Mouse (Mus musculus): ENCODE results near the gene Preb. TPM values are rescaled to one million over a fixed set of nuclear protein-coding genes. Genes with fewer than 3 reads are reported as not detected.
A peak's percentile ranks its signal among the peaks of the same experiment; 100 is the strongest.

Gene Preb
- total RNA-seq, 2 experiments from 2014 or later = 67.9 to 103 TPM

DNA sequence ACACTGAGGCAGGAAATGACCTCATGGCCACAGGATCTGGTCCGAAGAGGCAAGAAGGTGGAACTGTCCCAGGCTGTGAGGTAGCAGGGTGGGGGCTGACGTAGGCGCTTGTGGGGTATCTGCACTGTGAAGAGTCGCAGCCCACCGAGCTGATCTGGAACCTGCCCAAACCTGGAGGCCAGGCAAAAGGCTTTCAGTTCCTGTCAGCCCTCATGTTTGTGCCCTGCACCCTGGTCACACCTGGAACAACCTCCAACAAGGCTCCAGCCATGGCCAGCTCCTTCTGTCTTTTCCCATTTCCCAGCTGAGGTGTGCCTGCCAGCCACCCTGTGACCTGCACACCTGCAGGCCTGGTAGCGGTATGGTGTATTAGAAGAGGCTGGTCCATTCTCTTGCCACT lies 2.3 kb downstream of the Preb start:
- ATAC-seq (replicated peaks; ENCODE audit: poor library complexity, severe bottlenecking) = no peak

DNA sequence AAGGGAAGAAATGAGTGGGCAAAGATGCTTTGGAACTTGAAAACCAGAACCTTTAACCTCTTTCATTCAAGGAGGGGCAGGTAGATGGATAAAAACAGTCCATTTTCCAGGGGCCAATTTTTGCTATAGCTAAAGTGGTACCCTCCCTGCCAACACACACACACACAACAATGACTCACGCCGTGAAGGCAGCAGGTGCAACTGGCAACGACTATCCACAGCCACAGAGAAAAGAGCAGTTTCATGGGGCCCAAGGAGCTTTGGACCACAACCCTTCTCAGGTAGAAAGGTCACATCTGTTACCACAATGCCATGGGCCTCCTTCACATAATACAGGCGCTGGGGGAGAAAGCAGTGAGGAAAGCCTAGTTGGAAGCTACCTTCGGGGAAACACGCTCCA lies 4.4 kb downstream of the Preb start:
- ATAC-seq (replicated peaks; ENCODE audit: poor library complexity, severe bottlenecking) = no peak

DNA sequence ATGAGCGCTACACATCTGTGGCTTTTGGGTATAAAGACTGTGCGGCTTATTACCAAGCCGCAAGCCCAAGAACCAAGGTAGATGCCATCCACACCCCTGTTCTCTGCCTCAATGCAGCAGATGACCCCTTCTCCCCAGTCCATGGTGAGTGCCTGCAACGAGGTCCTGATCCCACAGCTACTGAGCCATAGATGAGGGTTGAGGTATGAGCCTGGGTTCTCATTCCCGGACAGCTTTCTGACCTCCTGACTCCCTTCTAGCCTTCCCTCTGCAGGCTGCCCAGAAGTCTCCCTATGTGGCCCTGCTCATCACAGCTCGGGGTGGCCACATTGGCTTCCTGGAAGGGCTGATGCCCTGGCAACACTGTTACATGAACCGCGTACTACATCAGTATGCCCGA lies 5.6 kb downstream of the Preb start:
- ATAC-seq (replicated peaks; ENCODE audit: poor library complexity, severe bottlenecking) = no peak

DNA sequence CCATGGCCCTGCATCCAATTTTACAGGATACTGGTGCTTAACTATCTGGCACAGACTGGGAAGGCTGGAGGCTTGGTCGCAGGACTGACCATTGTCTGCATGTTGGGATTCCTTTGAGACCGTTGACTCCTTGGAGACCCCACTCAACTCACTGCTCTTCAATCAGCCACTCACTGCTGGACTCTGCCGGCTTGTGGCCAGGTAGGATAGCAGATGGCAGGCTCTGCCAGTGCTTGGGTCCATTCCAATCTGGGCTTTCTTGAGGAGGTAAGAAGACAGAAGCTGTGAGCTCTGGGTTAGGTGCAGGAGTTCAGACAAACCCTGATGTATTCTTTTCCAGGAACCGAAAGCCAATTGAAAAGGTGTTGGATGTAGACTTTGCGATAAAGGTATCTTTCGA lies 6.1 kb downstream of the Preb start:
- ATAC-seq (replicated peaks; ENCODE audit: poor library complexity, severe bottlenecking) = no peak

DNA sequence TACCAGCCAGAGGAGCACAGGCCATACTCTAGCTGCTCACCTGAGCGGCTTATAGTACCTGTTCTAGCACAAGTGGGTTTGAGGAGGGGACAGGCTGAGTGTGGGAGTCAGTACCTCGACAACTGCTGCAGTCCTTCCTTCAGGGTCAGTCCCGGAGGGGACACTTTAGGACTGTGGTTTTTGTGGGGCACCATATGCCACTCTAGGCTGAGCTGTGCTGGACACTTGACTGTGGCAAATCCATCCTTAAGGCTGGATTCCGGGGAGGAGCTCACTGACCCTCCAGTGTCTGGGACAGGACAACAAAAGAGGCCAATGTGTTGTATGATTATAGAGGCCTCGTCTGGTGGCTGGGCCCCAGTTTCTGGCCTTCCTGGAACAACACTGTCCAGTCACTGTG lies 7.6 kb downstream of the Preb start:
- no peak for ATAC-seq (replicated peaks; ENCODE audit: poor library complexity, severe bottlenecking)

DNA sequence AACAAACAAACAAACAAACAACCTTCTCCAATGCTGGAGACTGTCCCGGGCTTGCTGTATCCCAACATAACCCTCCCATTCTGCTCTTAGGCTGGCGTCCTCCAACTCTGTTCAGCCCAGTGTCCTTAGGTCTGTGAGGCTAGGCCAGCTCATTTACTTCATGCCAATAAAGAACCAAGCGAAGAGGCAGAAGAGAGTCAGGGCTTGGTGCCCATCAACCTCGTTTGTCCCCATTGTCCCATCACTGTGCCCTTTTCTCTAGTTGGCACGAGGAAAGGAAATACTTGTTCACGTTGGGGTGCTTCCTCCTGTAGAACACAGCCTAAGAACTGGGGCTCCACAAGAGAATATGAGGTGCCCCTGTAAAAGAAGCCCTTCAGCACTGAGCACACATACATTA lies 8.5 kb downstream of the Preb start:
- no peak for ATAC-seq (replicated peaks; ENCODE audit: poor library complexity, severe bottlenecking)

DNA sequence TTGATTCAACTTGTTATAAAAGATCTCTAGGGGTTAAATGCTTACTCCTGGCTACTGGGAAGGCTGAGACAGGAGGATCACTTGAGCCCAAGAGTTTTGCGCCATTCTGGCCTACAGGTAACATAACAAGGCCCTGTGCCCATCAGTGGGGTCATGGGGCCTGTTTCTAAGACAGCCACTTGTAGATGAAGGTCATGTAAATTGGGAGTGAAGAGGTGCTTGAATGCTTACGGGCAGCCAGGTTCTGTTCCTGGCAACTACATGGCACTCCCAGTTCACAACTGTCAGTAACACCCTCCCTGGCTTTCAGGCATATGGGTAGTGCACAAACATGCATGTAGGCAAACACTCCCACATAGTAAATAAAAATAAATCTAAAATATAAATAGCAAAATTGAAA lies 9.2 kb downstream of the Preb start:
- ATAC-seq (replicated peaks; ENCODE audit: poor library complexity, severe bottlenecking) = no peak

DNA sequence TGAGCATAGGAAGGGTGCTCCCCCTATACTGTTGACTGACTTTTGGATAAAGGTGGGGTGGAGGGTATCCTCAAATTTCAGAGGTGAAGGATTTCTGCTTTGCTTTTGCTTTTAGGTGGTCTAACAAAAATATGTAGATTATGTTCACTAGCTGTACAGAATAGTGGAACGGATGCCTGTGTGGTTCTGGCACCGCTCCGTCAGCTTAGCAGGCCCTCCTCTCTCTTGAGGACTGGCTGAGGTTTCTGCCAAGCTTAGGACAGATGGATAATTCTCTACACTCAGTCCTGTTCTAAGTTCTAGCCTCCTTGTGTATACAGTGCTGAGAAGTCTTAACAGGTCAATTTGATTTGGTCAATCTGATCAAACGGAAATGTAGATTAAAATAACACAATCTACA lies 9.7 kb downstream of the Preb start:
- no peak for ATAC-seq (replicated peaks; ENCODE audit: poor library complexity, severe bottlenecking)

DNA sequence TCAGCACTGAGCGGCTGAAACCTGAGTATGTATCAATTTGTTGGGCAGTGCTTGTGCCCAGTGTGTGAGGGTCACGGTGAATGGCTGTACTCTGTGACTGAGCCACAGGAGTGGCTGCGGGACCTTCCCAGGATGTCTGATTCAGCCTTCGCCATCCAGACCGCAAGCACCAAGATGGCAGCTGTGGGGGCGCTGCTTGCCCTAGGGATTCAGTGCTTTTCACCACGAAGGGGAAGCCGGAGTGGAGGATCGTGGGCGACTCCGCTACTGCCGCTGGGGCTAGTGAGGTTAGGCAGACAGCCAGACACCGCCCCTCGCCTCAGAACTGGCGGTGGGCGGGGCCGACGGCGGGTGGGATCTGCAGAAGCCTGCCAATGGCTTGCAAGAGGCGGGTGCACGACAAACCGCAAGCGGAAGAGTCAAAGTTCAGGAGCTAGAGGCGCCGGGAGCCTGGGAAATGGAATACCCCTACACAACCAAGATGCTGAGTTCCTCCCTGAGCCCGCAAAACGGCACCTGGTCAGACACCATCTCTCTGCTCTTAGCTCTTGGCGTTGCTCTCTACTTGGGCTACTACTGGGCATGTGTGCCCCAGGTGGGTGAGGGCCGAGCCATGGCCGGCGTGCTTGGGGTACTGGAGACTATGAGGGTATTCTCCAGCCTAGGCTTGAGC lies 10.4 kb downstream of the Preb start:
- peak; percentile 88 for ATAC-seq (replicated peaks; ENCODE audit: poor library complexity, severe bottlenecking)

DNA sequence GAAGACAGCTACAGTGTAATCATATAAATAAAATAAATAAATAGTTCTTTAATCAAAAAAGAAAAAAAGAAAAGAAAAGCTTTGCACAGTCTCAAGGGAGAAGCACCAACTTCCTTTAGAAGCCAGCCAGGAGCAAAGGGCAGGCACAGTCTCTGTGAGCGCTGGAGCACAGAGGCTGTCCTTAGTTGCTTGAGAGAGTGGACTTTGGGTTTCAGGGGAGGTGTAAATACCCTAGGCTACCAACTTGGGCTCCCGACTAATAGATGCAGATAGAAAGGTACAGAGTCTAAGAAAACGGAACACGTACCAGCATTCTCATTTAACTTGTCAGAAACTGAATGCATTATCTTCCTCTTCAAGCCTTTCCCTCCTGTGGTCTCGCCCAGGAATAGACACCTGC lies 11.5 kb downstream of the Preb start:
- ATAC-seq (replicated peaks; ENCODE audit: poor library complexity, severe bottlenecking) = no peak

DNA sequence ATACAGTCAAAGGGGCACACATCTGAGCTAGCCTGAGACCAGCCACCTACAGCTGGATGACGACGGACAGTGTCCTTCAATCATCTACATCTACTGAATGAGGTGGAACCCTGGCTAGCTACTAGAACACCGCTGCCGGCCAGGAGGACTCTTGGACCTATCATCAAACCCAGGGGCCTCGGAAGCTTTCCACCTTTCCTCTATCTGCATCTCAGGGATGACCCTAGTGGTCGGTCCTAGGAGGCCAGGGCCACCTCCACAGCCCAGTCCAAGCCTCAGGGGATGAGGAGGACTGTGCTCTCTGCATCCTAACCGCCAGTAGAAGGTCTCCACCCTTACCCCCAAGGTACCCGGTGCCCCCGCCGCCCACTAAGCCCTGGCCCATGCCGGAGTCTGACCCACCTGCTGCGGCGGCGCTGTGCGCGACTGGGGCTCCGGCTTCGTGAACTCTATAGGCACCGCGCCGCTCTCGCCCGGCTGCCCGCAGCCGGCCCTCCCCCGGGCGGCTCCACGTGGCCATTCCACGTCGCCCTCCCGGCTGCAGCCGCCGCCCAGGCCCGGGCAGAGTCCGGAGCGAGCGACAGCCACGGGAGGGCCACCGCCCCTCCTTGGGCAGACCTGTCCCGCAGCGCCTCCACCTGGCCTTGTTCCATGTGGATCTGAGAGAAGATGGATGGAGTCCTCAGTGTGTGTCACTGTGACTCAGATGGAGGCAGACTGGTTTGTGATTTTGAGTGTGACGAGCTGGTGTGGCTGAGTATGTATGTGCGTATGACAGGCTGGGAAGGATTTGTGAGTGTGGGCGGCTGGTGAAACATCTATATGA lies 15.0 kb downstream of the Preb start, which contains the start of gene Cgref1:
Gene Cgref1, minus strand, starts transcription at position 636 of the 826 bp plus-strand sequence.
- peak; percentile 28 for ATAC-seq (replicated peaks; ENCODE audit: poor library complexity, severe bottlenecking)

DNA sequence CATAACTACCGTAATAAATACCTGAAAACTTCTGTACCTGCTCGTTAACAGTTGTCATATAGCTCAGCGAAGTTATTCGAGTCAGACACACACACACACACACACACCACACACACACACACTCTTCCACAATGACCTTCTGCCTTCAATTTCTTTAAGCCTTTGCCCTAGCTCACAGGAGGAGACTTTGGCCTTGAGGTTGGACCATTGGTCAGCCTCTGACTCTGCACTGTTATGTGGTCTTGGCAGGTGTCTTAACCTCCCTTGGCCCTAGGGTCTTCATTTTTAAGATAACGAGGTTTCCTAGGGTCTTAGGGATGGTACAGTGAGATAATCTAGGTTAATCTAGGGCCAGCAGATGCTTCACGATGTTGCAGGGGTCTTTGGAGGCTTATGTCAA lies 15.8 kb downstream of the Preb start:
- ATAC-seq (replicated peaks; ENCODE audit: poor library complexity, severe bottlenecking) = no peak

DNA sequence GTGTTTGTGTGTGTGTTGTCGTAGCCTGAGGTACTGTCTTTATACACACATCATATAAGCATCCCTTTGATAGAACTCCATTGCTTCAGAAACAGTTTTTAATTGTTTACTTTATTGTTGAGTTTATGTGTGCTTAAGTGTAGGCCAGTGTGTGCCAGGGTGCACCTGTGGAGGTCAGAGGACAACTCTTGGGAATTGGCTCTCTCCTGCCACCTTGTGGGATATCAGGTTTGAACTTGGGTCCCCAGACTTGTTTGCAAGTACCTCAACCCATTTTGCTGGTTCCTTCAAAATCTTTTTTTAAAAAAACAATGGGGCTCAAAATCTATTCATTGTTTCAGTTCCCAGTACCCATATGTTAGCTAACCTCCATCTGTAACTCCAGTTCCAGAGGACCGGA lies 17.2 kb downstream of the Preb start:
- no peak for ATAC-seq (replicated peaks; ENCODE audit: poor library complexity, severe bottlenecking)

DNA sequence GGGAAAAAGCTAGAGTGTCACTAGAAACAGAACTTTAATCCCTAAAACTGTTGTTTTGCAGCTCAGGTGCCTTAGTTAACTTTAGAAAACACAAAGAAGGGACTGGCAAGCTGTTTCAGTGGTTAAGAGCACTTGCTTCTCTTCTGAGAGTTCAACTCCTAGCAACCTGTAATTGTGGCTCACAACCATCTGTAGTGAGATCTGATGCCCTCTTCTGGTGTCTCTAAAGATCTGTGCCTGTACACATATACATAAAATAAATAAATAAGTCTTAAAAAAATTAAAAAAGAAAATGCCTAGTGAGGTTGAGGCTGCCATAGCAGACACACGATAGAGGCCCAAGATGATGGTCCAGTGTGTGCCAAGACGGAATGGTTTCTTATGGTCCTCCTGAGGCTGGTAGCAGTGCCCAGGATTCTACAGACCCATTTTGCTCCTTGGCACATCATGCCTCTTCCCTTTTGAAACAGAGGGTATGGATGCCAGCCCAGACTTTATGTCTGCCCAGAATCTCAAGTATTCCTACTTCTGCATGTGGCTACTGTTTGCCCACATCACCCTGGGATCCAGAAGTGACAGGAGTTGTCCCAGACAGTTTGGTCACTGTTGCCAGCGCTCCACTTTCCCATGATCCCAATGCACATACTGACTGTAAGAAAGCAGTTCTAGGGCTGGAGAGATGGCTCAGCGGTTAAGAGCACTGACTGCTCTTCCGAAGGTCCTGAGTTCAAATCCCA lies 25.3 kb downstream of the Preb start:
- no peak for ATAC-seq (replicated peaks; ENCODE audit: poor library complexity, severe bottlenecking)

DNA sequence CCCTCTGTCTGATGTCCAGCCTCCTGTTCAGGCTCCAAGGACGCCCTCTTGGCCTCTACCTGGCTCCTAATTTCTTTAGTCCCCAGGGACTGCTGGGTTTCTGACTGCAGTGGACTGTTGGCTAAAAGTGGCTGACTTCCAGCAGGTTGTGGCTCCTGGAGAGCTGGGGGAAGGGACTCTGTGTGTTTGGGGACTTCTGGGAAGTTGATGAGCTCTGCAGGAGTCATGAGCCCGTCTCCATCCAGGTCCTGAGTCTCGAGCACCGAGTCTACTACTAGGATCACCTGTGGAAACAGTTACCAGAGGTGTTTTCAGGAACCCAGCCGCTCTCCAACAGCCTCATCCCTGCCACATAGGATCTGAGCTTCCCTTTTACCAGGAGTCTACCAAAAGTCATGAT lies 26.5 kb downstream of the Preb start:
- no peak for ATAC-seq (replicated peaks; ENCODE audit: poor library complexity, severe bottlenecking)

DNA sequence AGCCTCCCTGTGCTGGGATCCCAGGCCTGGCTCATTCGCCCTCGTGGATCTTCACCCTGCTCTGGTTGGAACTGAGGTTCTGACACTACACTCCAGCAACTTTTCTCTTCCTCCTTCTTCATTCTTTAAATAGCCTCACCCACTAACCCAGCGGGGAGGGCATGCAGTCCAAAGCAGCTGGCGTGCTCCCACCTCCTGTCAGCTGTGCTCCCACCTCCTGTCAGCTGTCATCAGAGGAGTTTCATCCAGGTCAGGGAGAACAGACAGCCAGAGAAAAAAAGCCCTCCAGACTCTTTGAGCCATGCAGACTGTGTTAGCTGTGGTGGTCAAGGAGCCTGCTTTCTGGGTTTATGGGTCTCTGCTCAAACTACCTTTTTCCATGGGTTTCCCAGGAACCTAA lies 28.8 kb downstream of the Preb start:
- ATAC-seq (replicated peaks; ENCODE audit: poor library complexity, severe bottlenecking) = no peak

DNA sequence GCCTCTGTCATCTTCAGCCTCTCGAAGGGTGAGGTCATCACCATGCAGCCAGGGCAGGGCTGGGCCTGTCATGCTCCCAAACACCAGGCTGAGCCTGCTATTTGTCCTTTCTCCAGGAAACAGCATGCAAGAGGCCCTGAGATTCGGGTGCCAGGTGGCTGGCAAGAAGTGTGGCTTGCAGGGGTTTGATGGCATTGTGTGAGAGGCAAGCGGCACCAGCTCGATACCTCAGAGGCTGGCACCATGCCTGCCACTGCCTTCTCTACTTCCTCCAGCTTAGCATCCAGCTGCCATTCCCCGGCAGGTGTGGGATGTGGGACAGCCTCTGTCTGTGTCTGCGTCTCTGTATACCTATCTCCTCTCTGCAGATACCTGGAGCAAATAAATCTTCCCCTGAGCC lies 29.3 kb downstream of the Preb start:
- ATAC-seq (replicated peaks; ENCODE audit: poor library complexity, severe bottlenecking) = no peak

DNA sequence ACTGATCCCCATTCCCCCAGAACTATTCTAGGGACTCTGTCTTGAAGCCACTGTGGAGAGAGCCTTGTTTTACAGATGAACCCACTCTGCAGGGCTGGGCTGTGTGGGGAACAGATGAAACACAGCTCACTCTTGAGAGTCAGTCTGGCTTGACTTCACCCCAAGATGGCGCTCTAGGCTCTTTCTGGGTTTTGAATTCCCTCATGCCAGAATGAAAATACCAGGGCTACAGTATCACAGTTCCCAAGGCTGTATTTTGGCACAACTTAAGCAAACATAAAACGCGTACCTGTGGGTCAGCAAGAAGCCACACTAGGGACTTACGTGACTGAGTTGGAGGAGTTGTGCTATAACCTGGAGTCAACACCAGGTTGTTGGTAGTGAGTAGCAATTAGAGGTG lies 30.0 kb downstream of the Preb start:
- peak; percentile 58; the same call in 1 of the 2 replicates for ATAC-seq (replicated peaks; ENCODE audit: poor library complexity, severe bottlenecking)

DNA sequence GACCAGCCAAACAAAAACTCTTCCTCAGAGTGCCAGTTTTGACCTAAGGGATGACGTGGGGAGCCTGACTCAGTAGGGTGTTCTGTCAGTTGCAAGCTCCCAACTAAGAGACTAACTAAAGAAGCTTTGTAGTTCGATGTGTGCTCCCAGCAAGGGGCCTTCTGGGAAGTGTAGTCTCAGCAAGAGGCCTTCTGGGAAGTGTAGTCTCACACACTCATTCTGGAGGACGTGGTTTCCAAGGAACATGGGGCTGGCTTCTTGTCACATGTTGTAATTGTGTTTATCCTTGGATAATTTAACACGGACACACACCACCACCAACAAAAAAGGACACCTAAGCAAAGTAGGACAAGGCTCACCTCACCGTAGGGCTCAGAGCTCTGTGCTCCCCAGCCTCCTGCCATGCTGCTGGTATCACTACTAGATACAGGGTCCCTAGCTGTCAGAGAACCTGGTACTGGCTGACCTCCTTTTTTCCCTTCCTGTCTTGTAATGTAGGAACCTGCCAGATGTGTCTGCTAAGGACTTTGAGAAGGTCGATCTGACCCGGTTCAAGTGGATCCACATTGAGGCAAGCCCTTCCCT lies 32.1 kb downstream of the Preb start:
- no peak for ATAC-seq (replicated peaks; ENCODE audit: poor library complexity, severe bottlenecking)

DNA sequence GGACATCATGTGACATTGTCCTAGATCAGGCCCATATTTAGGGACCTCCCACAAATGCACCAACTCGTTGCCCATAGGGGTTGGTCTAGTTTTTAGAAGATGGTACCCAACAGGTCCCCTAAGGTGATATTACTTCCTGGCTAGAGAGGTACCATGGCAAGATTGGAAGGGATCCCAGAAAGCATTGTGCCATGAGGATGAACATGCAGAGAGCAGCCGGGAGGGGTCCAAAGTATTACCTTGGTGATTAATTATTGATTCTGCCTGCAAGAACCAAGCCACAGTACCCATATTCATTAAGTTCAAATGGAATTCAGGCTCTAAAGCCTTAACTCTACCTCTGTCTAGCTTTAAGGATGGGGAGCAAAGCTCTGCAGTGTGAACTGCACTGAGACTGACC lies 34.1 kb downstream of the Preb start:
- no peak for ATAC-seq (replicated peaks; ENCODE audit: poor library complexity, severe bottlenecking)

DNA sequence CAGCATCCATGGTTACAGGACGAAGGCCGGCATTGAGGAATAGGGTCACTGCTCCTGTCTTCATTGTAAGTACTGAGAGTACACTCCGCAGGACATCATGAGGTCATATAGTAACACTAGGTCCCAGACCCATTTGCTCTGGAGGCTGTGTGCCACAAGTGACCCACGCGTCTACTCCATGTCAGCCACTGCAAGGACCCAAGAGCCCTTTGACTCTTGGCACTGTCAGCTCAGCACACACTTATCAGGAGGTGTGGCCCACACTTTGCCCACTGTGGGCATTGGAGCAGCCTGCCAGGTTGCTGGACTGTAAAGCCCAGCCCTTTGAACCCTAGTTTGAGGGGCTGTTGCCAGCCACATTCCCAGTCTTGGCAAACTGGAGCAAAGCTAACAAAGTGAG lies 34.9 kb downstream of the Preb start:
- no peak for ATAC-seq (replicated peaks; ENCODE audit: poor library complexity, severe bottlenecking)

All from granulocyte monocyte progenitor cell, adult 5-6 weeks (primary cell).